Mouse (Mus musculus) limb, embryonic 11.5 days (tissue): ENCODE results near the gene Cd9. TPM values are rescaled to one million over a fixed set of nuclear protein-coding genes. Genes with fewer than 3 reads are reported as not detected.

Source experiments
- polyA plus RNA-seq: library from polyadenylated mRNA; unstranded; fragments of >200 nt; fragmentation: Nextera tagmentation; extraction: Ambion mirVana; gene quantifications from 2 replicates; pipeline ENCODE4 v1.2.1, GENCODE M21; 2014

Cd9 gene
- polyA plus RNA-seq, 1 experiment from 2014 or later = 42.4 TPM

Other genes starting within 250 kb of the Cd9 start
- gene Tuba3a, start 208.7 kb downstream of the Cd9 start, polyA plus RNA-seq = 0.35 TPM in 1 of 2 replicates, not detected in the other
- 34.5 and 36.6 TPM in 2 replicates for gene Ltbr, start 180.9 kb downstream of the Cd9 start, polyA plus RNA-seq
- 1.2 and 1.3 TPM in 2 replicates for gene Scnn1a, start 174.1 kb downstream of the Cd9 start, polyA plus RNA-seq
- gene Tnfrsf1a, start 145.4 kb downstream of the Cd9 start, polyA plus RNA-seq = 45.4 and 46.6 TPM in 2 replicates
- gene Plekhg6, start 114.0 kb downstream of the Cd9 start, polyA plus RNA-seq = 0.13 and 0.27 TPM in 2 replicates
- 6.1 and 6.7 TPM in 2 replicates for gene Vwf, start 52.0 kb upstream of the Cd9 start, polyA plus RNA-seq
- gene Ano2, start 195.6 kb upstream of the Cd9 start, polyA plus RNA-seq = 0.10 and 0.35 TPM in 2 replicates